Mouse (Mus musculus): Measurements from ENCODE around the gene Kdm4c. TPM values are rescaled to one million over a fixed set of nuclear protein-coding genes. Genes with fewer than 3 reads are reported as not detected.
"Not testable (repeated sequence)": the region's sequence is repeated elsewhere in the genome, so short reads cannot be mapped to it uniquely, and the experiment has no call there.

Kdm4c gene
- 44.9 and 45.8 TPM in 2 replicates for total RNA-seq (2012; rRNA removed)

- DNase-seq (ENCODE audit: low read depth, low spot score) = no peak
- H3K4me1 ChIP-seq (ENCODE audit: control insufficient read depth in 2 of 2, insufficient read depth in 2 of 2, low read length in 2 of 2, poor library complexity in 1 of 2) = 0 out of 4 replicates have a peak, but pooled peaks cover 0 to 3% of the 10 kb centered on the region in 2 experiments
Observed at GRCm38 (mm10) chr4:74242176-74242575, at the start of gene Kdm4c. Gene Kdm4c (plus strand): TSS chr4:74242497.

GRCm38 (mm10) chr4:74201281-74201811, 41.0 kb upstream of the Kdm4c start:
- no peak for TF ChIP-seq HCFC1 (IDR thresholded peaks at IDR 0.05; ENCODE audit: borderline replicate concordance, insufficient read depth, low read length)
- no peak for TF ChIP-seq CHD2 (IDR thresholded peaks at IDR 0.05; ENCODE audit: low read depth, low read length)
- no peak for TF ChIP-seq ZC3H11A (IDR thresholded peaks at IDR 0.05; ENCODE audit: borderline replicate concordance, low read depth, low read length)
- TF ChIP-seq MAFK (IDR thresholded peaks at IDR 0.05; ENCODE audit: insufficient read depth, low read depth, low read length) = no peak
- no peak for TF ChIP-seq ZNF384 (IDR thresholded peaks at IDR 0.05; ENCODE audit: low read depth, low read length)
- in situ Hi-C loops (cut with MboI; ENCODE audit: low sequenced_read_pairs in 2 of 2, unreplicated experiment in 2 of 2) = no loop called here

More at GRCm38 (mm10) chr4:74242176-74242575, at the start of gene Kdm4c:
- Histone ChIP-seq H3K9ac (ENCODE audit: insufficient read depth, low read depth, low read length, poor library complexity, severe bottlenecking) (no peak within 1 kb of the TSS), H3K4me3 (ENCODE audit: insufficient read depth in 1 of 2, low read depth in 1 of 2, low read length in 2 of 2, poor library complexity in 1 of 2, severe bottlenecking in 1 of 2) (no peak within 1 kb of the TSS), H3K36me3 (ENCODE audit: control insufficient read depth, insufficient read depth, low read length, poor library complexity, severe bottlenecking) (no peaks in the 10 kb centered on the region), H3K27ac (ENCODE audit: insufficient read depth, low read depth, low read length, poor library complexity, severe bottlenecking) (no peak within 1 kb of the TSS), H3K9me3 (ENCODE audit: control insufficient read depth, insufficient read depth, low read depth, low read length) (no peaks in the 10 kb centered on the region)
- TF ChIP-seq ZNF384 (IDR thresholded peaks at IDR 0.05; ENCODE audit: low read depth, low read length) (no peak), ZC3H11A (IDR thresholded peaks at IDR 0.05; ENCODE audit: borderline replicate concordance, low read depth, low read length) (no peak), HCFC1 (IDR thresholded peaks at IDR 0.05; ENCODE audit: borderline replicate concordance, insufficient read depth, low read length) (no peak), CHD2 (IDR thresholded peaks at IDR 0.05; ENCODE audit: low read depth, low read length) (no peak), MAFK (IDR thresholded peaks at IDR 0.05; ENCODE audit: insufficient read depth, low read depth, low read length) (no peak)
- in situ Hi-C loops (cut with MboI; ENCODE audit: low sequenced_read_pairs in 2 of 2, unreplicated experiment in 2 of 2) = no loop called here

GRCm38 (mm10) chr4:74221780-74222179, 20.5 kb upstream of the Kdm4c start:
- in situ Hi-C loops (cut with MboI; ENCODE audit: low sequenced_read_pairs in 2 of 2, unreplicated experiment in 2 of 2); H3K36me3 ChIP-seq (ENCODE audit: control insufficient read depth, insufficient read depth, low read length, poor library complexity, severe bottlenecking); H3K4me3 ChIP-seq (ENCODE audit: insufficient read depth in 1 of 2, low read depth in 1 of 2, low read length in 2 of 2, poor library complexity in 1 of 2, severe bottlenecking in 1 of 2); H3K4me1 ChIP-seq (ENCODE audit: control insufficient read depth in 2 of 2, insufficient read depth in 2 of 2, low read length in 2 of 2, poor library complexity in 1 of 2); DNase-seq (ENCODE audit: low read depth, low spot score); H3K27ac ChIP-seq (ENCODE audit: insufficient read depth, low read depth, low read length, poor library complexity, severe bottlenecking); H3K9me3 ChIP-seq (ENCODE audit: control insufficient read depth, insufficient read depth, low read depth, low read length); H3K9ac ChIP-seq (ENCODE audit: insufficient read depth, low read depth, low read length, poor library complexity, severe bottlenecking): not testable (repeated sequence)

More at GRCm38 (mm10) chr4:74201281-74201811, 41.0 kb upstream of the Kdm4c start:
- Histone ChIP-seq H3K27ac (ENCODE audit: insufficient read depth, low read depth, low read length, poor library complexity, severe bottlenecking) (no peak overlapping the region), H3K4me3 (ENCODE audit: insufficient read depth in 1 of 2, low read depth in 1 of 2, low read length in 2 of 2, poor library complexity in 1 of 2, severe bottlenecking in 1 of 2) (no peak overlapping the region), H3K4me1 (ENCODE audit: control insufficient read depth in 2 of 2, insufficient read depth in 2 of 2, low read length in 2 of 2, poor library complexity in 1 of 2) (no peaks in the 10 kb centered on the region), H3K9ac (ENCODE audit: insufficient read depth, low read depth, low read length, poor library complexity, severe bottlenecking) (no peak overlapping the region), H3K9me3 (ENCODE audit: control insufficient read depth, insufficient read depth, low read depth, low read length) (no peaks in the 10 kb centered on the region), H3K36me3 (ENCODE audit: control insufficient read depth, insufficient read depth, low read length, poor library complexity, severe bottlenecking) (no peaks in the 10 kb centered on the region)
- DNase-seq (ENCODE audit: low read depth, low spot score) = no peak

GRCm38 (mm10) chr4:74222360-74222759, 19.9 kb upstream of the Kdm4c start:
- no peaks in the 10 kb centered on the region for H3K36me3 ChIP-seq (ENCODE audit: control insufficient read depth, insufficient read depth, low read length, poor library complexity, severe bottlenecking)
- no peaks in the 10 kb centered on the region for H3K4me1 ChIP-seq (ENCODE audit: control insufficient read depth in 2 of 2, insufficient read depth in 2 of 2, low read length in 2 of 2, poor library complexity in 1 of 2)
- H3K4me3 ChIP-seq (ENCODE audit: insufficient read depth in 1 of 2, low read depth in 1 of 2, low read length in 2 of 2, poor library complexity in 1 of 2, severe bottlenecking in 1 of 2) = no peak overlapping the region
- H3K27ac ChIP-seq (ENCODE audit: insufficient read depth, low read depth, low read length, poor library complexity, severe bottlenecking) = no peak overlapping the region
- TF ChIP-seq ZC3H11A (IDR thresholded peaks at IDR 0.05; ENCODE audit: borderline replicate concordance, low read depth, low read length) = no peak
- TF ChIP-seq HCFC1 (IDR thresholded peaks at IDR 0.05; ENCODE audit: borderline replicate concordance, insufficient read depth, low read length) = no peak
- TF ChIP-seq MAFK (IDR thresholded peaks at IDR 0.05; ENCODE audit: insufficient read depth, low read depth, low read length) = no peak
- TF ChIP-seq CHD2 (IDR thresholded peaks at IDR 0.05; ENCODE audit: low read depth, low read length) = no peak
- TF ChIP-seq ZNF384 (IDR thresholded peaks at IDR 0.05; ENCODE audit: low read depth, low read length) = no peak
- DNase-seq (ENCODE audit: low read depth, low spot score) = peak; percentile 24
- H3K9ac ChIP-seq (ENCODE audit: insufficient read depth, low read depth, low read length, poor library complexity, severe bottlenecking) = no peak overlapping the region
- in situ Hi-C loops (cut with MboI; ENCODE audit: low sequenced_read_pairs in 2 of 2, unreplicated experiment in 2 of 2) = no loop called here
- no peaks in the 10 kb centered on the region for H3K9me3 ChIP-seq (ENCODE audit: control insufficient read depth, insufficient read depth, low read depth, low read length)

GRCm38 (mm10) chr4:74224210-74224609, 18.1 kb upstream of the Kdm4c start:
- in situ Hi-C loops (cut with MboI; ENCODE audit: low sequenced_read_pairs in 2 of 2, unreplicated experiment in 2 of 2) = no loop called here
- peak; percentile 2 for DNase-seq (ENCODE audit: low read depth, low spot score)
- H3K9me3 ChIP-seq (ENCODE audit: control insufficient read depth, insufficient read depth, low read depth, low read length) = no peaks in the 10 kb centered on the region
- no peaks in the 10 kb centered on the region for H3K36me3 ChIP-seq (ENCODE audit: control insufficient read depth, insufficient read depth, low read length, poor library complexity, severe bottlenecking)
- no peak overlapping the region for H3K27ac ChIP-seq (ENCODE audit: insufficient read depth, low read depth, low read length, poor library complexity, severe bottlenecking)
- TF ChIP-seq HCFC1 (IDR thresholded peaks at IDR 0.05; ENCODE audit: borderline replicate concordance, insufficient read depth, low read length) = no peak
- no peak for TF ChIP-seq ZC3H11A (IDR thresholded peaks at IDR 0.05; ENCODE audit: borderline replicate concordance, low read depth, low read length)
- H3K4me3 ChIP-seq (ENCODE audit: insufficient read depth in 1 of 2, low read depth in 1 of 2, low read length in 2 of 2, poor library complexity in 1 of 2, severe bottlenecking in 1 of 2) = no peak overlapping the region
- H3K9ac ChIP-seq (ENCODE audit: insufficient read depth, low read depth, low read length, poor library complexity, severe bottlenecking) = no peak overlapping the region
- H3K4me1 ChIP-seq (ENCODE audit: control insufficient read depth in 2 of 2, insufficient read depth in 2 of 2, low read length in 2 of 2, poor library complexity in 1 of 2) = no peaks in the 10 kb centered on the region
